Mouse (Mus musculus): ENCODE data around the gene Psmc4.

The Psmc4 gene

GRCm38 (mm10) chr7:28049476-28050409, at the start of gene Psmc4:
Gene Psmc4, minus strand, starts transcription at chr7:28050101.
- DNase-seq (ENCODE audit: low read depth, low spot score), result peak; percentile 98

DNA sequence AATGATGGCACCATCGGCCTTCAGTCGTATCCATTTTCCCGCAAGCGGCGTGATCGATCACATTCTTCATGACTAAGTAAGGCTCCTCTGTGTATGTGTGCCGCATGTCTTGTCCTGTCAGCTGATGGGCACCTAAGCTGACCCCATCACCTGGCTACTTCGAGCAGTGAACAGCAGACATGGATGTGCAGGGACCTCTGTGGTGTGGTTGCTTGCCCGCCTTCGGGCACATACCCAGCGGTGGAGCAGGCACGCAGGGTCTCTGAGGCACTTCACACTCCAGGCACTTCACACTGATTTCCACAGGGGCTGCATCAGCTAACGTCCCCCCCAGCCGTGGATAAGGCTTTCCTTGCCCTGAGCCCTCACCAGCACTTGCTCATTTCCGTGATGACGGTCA, 49.2 kb upstream of the Psmc4 start:
- DNase-seq (ENCODE audit: low read depth, low spot score), result no peak

DNA sequence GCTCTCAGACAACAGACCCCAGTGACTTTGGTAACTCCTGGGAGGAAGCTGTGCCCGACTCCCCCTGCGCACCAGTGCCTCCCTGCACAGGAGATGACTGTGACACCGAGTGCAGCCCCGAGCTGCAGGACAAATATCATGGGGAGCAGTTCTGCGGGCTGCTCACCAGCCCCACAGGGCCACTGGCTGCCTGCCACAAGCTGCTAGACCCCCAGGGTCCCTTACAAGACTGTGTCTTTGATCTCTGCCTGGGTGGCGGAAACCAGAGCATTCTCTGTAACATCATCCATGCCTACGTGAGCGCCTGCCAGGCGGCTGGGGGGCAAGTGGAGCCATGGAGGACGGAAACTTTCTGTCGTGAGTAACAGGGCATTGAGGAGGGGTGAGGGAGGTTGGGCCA, 43.6 kb upstream of the Psmc4 start:
- DNase-seq (ENCODE audit: low read depth, low spot score), result no peak

DNA sequence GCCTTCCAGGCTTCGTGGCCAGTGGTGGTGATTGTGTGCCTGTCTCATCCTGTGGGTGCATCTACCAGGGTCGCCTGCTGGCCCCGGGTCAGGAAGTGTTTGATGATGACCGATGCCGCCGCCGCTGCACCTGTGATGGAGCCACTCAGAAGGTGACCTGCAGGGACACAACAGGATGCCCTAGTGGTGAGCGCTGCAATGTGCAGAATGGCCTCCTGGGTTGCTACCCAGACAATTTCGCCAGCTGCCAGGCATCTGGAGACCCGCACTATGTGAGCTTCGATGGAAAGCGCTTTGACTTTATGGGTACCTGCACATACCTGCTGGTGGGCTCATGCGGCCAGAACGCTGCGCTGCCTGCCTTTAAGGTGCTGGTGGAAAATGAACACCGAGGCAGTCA, 36.3 kb upstream of the Psmc4 start:
- no peak for DNase-seq (ENCODE audit: low read depth, low spot score)

GRCm38 (mm10) chr7:28084215-28084614, 34.3 kb upstream of the Psmc4 start:
- DNase-seq (ENCODE audit: low read depth, low spot score), result no peak

DNA sequence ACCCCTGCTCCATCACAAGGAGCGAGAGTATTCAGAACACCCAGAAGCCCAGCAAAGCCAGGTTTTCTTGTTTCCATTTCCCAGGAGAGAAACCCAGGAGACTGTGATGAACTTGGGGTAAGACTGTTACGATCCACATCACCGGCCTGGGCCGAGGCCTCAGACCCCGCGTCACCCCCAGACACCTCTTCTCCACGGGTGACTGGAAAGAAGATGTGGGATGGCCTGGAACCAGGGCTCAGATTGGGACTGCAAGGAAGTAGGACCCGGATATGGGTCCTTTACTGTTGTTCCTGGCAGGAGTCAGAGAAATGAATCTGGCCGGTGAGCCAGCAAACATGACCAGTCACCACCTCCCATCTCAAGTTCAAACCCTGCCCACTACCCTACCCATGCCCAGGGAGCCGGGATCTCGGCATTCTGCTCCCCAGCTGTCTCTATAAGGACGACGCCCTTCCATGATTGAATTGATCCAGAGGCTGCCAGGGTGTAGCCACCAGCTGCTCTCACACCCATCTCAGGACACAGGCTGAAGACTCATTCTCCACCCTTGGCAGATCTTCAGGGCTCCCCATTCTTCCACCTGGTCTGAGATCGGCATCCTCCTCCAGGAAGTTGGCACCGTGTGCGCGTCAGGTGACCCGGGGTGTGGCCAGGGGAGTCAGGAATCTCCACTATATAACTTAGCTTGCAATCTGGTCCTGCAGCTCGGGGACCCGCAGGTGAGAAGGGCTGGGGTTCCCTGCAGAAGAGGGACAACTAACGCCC, 20.8 kb upstream of the Psmc4 start, which contains the start of gene Fcgbp:
TSS of gene Fcgbp (plus strand) at position 706 of the 768 bp plus-strand sequence.
- no peak for DNase-seq (ENCODE audit: low read depth, low spot score)

DNA sequence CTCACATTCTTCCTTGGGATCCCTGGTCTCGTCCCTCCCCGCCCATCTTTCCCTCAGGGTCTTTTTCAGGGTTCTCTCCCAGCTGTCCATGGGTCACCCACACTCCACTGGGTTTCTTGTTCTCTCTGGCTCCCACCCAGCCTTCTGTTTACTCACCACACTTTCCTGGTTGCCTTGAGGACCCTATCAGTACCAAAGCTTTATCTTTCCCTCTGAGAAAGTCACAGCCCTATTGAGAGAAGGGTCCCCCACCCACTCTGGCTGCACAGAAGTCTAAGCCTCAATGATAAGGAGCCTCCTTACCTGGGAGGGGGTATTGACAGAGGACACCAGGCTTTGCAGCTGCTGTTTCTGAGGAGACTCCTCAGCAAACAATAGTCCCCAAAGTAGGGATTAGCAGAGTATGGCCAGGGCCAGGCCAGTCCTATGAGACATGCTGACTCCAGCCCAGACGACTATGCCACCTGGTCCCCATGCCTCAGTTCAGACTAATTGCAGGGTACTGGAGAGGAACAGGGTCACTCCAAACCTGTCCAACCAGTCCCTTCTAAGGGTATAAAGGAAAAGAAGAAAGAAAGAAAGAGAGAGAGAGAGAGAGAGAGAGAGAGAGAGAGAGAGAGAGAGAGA, 19.8 kb upstream of the Psmc4 start:
- no peak for DNase-seq (ENCODE audit: low read depth, low spot score)

- DNase-seq (ENCODE audit: low read depth, low spot score), result no peak
These were observed 18.8 kb upstream of the Psmc4 start for GRCm38 (mm10) chr7:28068661-28069060.

- DNase-seq (ENCODE audit: low read depth, low spot score), result no peak
These were observed 10.1 kb upstream of the Psmc4 start for GRCm38 (mm10) chr7:28059972-28060371.

DNA sequence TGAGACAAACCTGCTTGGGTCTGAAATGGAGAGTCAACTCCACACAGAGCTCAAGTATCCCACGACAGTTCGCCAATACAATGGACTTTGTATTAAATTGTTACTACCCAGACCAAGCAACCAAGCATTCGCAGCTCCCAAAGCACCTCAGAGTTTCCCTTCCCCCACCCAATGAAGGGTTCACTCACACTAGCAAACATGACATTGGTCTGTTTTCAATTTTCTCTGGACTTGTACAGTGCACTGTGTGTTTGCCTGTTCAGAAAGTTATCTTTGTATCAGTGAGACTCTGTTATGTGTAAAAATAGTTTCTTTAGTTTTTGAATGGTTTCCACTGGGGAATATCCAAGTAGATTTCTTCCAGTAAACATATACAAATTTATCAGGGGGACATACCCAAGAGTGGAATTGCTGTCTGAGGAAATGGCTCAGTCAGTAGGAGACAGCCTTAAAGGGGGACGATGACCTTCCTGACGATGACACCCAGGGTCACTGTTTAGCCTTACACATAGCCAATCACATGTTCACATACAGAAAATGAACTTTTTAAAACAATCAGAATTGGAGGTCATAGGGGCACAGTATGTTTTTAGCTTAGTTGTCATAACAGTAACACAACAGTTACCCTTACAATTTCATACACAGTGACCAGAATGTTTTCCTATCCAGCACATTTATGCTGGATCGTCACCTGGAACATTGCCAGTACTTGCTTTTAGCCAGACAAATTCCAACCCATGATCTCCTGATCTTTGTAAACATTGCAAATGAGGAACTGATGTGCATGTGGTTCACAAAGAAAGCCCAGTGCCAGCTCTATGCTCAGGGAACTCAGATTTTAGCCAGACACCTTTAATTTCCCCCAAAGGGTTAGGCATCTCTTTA, 3.4 kb upstream of the Psmc4 start:
- no peak for DNase-seq (ENCODE audit: low read depth, low spot score)

GRCm38 (mm10) chr7:28050584-28050983, 683 bp upstream of the Psmc4 start:
- no peak for DNase-seq (ENCODE audit: low read depth, low spot score)

DNA sequence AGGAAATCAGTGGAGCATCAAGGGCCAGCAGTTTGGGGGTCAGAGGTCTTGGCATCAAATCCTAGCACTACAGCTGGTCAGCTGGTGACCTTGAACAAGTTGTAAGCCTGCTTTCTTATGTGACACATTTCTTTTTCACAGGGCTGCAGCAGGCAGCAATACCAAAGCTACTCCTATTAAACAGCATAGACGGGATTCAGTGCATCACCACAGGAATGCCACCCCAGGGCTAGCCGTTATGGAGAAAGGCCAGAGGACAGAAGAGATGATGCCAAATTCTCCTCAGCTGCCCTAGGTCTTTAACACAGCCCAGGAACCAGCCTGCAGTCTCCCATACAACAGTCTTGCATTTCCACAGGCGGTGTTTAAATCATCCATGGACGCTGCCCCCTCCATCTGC, 5.4 kb downstream of the Psmc4 start:
- no peak for DNase-seq (ENCODE audit: low read depth, low spot score)

GRCm38 (mm10) chr7:28014445-28014810, 35.5 kb downstream of the Psmc4 start:
- DNase-seq (ENCODE audit: low read depth, low spot score), result no peak

- DNase-seq (ENCODE audit: low read depth, low spot score), result peak; percentile 60
These were observed 36.1 kb downstream of the Psmc4 start, which contains the start of gene Zfp850 for GRCm38 (mm10) chr7:28013549-28014444. Gene Zfp850, minus strand, starts transcription at chr7:28014115.

DNA sequence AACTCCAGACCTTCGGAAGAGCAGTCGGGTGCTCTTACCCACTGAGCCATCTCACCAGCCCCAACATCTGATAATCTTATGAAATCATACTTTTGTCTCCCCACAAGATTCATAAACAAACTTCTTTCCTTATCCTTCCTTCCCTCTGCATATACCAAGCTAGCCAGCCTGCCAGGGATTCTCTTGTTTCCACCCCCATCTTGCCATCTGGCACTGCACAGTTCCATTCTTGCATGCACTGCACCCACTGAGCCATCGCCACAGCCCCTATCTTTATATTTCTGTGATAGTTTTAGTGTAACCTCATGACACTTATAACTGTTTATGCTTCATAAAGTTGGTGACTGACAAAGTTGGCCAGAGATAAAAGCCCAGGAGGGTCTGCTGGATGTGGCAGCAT, 39.6 kb downstream of the Psmc4 start:
- DNase-seq (ENCODE audit: low read depth, low spot score), result no peak

Measured in retina, adult 2 months (tissue).